Mouse (Mus musculus) ovary, postnatal 36 days (tissue): Measurements from ENCODE around the gene Klkb1.
"Not testable (repeated sequence)": the region's sequence is repeated elsewhere in the genome, so short reads cannot be mapped to it uniquely, and the experiment has no call there.

Experiments
- DNase-seq: peaks from one replicate; pipeline ENCODE4 v3.0.0; 2022; ENCODE audit warnings: low spot score, mixed read lengths

Gene Klkb1

DNA sequence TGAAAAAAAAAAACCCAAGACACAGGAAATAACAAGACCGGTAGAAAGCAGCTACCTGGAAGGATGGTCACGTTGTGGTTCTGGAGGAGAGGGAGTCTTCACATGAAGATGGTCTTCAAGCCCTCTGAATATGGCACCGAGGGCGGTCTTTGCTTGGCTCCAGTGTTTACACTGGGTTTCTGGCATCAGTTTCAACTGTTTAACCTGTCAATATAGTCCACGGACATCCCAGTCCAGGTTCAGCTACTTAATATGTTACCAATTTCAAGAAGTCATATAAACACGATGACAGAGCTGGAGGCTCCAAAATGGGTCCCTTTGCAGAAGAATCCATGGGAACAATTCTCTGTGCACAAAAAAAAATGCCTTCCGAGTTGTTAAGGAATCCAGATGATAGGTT is at the start of gene Klkb1:
Gene Klkb1 (minus strand): TSS at position 173 of the 400 bp plus-strand sequence.
- no peak for DNase-seq

DNA sequence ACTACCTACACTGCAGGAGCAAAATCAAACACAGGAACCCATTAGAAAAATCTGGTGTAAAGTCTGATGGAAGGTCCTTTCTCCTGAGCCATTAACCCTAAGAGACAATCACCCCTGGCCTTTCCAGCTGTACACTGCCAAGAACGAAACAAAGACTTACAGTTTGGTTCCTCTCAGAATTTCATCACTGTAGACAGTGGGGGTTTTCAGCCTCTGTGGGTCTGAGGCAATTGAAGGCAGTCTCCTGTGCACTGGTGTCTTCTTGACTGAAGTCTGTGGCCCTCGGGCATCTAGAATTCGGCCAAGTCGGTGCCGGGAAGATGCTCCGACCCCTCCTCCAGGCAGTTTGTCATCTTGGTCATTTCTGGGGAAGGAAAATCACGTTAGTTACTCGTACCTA is 49.6 kb upstream of the Klkb1 start:
- no peak for DNase-seq

DNA sequence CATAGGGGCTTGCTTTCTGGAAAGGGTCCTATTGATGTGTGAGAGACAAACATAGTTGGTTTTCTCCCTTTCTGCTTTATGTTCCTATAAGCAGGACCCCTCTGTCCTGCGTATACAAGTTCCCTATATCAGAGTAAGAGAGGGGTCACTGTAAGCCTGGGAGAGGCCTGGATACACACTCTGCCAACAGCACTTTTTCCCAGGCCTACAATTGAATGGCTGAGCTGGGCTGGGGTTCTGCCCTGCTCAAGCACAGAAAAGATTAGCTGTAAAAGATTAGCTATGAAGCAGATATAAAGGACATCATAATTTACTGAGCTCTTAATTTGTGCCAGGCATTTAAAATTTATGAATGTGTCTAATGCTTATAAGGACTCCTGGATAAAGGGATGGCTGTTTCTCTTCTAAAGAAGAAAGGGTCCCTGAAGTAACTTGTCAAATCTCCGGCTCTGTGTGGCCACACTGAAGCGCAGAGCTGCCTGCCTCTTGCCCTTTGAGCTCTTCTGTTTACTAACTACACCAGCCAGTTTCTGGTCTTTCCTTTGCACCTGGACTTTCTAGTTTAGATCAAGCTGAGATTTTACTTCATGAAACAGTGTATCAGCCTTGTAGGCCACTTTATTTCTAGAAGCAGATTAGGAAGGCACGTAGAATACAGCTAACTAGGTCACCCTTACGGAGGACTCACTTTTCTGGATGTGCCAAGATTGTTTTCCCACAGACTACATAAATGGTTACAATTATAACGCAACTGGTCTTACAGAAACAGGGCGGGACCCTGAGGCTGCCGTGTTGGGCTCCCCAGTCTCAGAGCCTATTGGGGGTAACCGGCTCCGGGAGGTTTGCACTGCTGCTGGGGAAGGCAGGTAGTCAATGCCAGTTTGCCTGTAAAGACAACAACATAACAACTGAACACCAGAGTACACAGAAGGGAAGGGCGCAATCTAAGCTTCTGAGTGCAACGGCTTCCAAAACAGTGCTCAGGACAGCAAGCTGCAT is 47.3 kb upstream of the Klkb1 start:
- no peak for DNase-seq

DNA sequence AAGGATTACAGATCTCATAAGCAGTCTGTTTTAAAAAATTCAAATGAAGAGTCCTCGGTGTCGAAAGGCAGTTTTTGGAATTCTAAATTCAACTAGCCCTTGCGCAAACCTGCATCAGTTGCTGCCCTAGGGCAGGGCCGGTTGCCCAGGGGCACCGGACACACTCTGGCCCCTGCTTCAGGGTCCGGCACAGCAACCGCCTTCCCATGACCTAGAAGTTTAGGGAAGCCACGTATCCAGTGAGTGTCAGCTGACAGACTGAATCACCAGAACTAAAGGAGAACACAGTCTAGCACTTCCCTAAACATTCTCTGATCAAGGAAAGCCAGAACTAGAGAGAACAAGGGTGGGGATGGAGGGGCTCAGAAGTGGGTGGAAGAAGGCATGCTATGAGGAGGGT is 38.8 kb upstream of the Klkb1 start:
- DNase-seq, result peak; percentile 30

DNA sequence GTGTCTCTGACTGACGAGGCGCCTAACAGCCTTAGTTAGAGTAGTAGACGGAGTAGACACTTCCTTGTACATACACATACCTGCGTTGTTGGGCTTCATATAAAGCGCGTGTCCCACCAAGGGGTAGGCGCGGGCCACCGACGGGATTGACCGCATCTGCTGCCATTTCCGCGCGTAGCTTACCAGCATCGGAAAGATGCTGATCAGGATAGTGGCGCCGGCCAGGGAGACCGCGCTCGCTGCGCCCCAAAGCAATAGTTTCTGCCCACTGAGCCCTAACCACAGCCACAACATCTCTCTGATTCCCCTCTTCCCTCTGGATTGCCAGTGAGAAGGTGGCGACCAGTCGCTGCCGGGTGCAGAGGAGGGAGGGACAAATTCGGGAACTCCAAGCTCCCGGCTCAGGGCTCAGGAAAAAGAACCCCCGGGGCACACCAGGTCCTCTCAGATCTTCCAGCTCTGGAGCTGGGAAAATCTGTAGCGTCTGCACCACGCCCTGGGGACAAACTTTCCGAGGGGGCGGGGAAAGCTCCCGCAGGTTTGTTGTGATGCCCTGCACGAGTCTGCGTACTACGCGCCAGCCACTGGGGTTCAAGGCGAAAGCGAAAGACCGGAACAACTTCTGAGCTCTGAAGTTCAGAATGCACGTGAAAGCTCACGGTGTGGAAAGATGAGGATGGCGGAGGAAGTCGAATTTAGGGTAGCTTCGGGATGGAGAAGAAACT is 38.2 kb upstream of the Klkb1 start, which contains the start of gene Cyp4v3:
Gene Cyp4v3 (minus strand): TSS at position 532 of the 725 bp plus-strand sequence.
- peak; percentile 70 for DNase-seq

DNA sequence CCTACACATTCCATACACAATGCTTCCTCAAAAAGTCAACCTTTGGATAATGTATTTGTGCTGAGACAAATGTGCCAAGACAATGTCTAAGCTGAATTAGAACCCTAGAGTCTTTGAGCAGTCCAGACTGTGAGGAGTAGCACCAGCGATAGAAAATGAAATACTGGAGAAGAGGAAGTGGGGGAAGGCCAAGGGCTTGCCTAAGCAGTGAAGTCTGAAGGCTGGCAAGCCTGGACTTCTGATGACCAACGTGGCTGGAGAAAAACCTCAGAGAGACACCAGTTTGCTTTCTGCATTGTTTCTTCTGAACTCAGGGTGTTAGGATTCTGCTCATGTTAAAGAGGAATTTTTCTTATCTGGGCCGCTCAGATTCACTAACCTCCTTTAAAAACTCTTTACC is 36.2 kb upstream of the Klkb1 start:
- DNase-seq, result no peak

DNA sequence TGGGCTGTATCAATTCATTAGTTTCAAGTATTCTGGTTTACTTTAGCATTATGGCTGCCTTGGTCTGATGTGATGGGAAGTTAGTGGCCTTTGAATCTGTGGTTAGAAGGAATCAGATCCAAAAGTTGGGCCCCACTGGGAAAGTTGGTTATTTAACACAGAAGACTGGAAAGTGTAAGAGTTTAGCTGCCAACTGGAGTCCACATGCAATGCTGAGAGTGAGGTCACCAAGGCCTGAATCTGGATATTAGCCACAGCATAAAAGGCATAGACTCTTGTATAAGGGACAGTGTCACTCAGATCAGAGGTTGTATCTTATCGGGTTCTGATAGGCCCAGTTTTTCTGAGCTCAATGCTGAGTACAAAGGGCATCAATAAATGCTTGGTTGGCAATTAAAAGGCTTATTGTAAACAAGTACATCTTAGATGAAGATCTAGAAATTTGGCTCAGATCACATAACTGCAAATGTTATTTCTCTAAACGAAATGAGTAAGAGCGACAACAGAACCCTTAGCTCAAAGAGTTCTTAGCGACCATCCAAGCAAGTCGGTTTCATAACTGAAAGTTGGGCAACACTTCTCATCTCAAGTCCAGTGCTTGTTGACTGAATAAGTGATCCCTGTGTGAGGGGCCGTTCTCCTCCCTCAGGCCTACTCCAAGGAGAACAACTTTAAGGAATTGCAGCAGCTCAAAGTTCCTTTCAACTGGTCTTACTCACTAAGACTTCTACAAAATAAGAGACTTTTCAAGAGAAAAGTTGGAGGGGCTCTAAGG is 34.7 kb upstream of the Klkb1 start:
- no peak for DNase-seq

DNA sequence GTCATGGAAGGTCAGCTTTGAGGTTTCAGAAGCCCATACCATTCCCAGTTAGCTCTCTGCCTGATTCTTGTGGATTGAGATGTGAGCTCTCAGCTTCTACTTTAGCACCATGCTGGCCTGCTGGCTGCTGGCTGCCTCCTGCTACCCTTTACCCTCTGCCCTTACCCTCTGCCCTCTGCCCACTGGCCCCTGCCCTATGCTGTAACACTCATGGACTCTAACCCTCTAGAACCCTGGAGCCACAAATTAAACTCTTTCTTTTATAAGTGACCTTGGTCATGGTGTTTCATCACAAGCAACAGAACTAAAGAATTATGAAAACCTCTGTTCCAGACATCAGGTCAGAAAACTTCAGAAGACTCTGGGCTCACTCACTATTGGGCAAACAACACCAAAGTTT is 32.4 kb upstream of the Klkb1 start:
- DNase-seq, result not testable (repeated sequence)

DNA sequence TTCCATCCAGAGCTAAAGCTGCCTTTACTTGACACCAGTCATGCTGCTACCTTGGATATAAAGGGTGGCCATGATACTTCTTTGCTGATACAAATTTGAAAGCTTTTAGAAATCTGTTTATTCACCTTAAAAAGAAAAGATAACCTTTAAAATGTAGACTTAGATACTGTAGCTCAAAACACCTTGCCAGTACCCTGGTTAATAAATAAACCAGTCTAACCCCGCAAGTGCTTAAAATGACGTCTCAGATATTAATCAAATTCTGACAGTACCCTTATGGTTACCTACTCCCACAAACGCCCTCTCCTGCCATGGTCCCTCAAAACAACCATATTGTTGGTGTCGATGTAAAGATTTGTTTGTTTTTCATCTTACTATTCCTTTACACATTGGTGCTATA is 29.5 kb upstream of the Klkb1 start:
- no peak for DNase-seq

DNA sequence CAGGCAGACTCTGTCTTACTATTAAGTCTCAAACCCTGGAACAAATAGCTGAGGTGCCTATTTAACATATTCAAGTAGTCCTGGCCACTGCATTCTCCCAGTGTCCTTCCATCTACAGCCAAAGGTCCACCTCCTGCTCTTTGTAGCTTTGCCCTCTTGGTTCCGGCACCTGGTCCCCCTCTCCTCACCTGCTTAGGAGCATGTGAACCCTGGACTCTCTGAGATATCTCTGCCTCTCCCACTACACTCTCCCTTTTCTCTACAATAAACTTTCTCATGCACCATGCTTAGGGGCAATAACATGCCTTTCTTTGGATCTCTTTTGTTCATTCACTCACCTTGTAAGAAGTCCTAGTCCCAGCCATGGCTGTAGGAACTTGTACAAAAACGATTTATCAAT is 26.7 kb upstream of the Klkb1 start:
- DNase-seq, result no peak

DNA sequence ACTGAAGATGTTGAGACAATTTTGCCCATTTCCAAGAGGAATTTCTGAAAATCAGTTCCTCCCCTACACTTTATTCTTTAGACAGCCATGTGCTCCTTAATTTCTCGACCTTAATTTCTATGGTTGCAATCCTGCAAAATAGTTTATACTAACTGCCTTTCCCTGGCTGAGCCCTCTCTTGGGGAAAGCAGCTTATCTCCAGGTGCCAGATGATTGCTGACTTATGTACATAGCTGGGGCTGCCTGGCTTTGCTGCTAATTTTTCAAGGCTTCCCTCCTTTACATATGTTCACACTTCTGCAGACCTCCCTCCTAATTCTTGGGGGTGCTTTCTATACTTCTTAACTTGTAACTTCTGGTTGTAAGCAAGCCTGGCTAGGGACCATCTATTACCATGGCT is 26.3 kb upstream of the Klkb1 start:
- no peak for DNase-seq

DNA sequence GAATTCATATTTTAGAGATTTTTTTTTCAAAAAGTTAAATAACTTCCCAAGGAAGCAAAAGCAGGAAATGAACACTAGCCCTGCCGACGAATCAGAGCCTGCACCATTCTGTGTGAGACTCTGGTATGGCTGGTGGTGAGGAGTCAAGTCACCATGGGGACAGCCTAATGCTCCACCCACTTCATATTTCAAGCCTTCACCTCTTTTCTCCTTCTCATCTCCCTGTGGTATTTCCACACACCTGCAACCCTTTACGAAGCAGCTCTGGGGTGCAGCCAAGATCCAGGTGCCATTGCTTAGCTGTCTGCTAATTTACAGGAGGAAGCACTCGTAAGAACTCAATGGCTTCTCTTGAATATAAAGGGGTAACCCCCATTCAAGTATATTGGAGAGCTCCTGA is 16.3 kb upstream of the Klkb1 start:
- DNase-seq, result no peak

DNA sequence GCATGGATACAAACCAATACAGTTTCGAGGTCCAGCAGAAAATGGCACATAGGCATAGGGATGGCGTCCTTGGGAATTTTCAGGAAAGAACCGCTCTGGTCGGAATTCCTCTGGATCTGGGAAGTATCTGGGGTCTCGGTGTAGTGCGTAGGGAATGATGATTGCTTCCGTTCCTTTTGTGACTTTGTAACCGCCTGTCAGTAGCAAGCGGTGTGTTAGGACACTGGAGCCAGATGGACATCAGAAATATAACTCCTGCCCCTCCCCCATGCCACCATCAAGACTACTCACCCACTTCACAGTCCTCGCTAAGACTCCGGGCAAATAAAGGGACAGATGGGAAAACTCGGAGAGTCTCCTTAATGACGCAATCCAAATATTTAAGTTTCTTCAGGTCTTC is 13.7 kb upstream of the Klkb1 start, which contains the start of gene Gm45753:
Gene Gm45753 (minus strand): TSS at position 101 of the 400 bp plus-strand sequence.
- no peak for DNase-seq

DNA sequence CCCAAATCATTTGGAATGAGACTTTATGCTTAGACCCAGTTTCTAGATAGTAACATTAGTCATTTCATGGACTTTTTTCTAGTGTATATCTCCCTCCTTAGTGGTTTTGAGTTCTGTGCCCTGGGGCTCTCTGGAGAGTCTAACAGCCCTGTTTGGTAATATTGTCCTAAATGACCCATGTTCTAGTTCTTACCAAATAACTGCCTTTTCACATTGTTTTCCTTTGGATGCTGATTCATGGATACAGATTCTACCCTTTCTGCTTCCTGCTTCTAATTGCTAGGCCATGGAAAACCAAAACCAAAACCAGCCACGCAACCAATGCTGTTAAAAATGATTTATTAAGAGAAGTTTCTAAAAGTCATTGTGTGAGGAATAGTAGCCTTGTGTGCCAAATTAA is 10.8 kb upstream of the Klkb1 start:
- DNase-seq, result no peak

DNA sequence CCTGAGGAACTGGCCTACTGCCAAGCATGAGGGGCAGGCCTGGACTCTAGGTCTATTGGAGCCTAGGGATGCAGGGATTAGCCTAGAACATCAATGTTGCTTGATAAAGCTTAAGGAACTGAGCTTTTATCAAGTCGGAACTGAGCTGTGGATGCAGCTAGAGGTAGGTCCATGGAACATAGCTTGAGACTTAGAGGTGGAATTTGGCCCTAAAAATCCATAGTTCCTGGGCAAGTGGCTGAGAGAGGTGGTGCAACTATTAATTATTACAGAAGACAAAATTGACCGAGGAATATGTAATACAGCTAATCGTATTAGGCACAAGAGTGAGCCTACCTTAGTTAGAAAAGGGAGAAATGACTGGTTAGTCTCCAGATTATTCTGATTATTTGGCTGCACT is 9.7 kb upstream of the Klkb1 start:
- DNase-seq, result no peak

DNA sequence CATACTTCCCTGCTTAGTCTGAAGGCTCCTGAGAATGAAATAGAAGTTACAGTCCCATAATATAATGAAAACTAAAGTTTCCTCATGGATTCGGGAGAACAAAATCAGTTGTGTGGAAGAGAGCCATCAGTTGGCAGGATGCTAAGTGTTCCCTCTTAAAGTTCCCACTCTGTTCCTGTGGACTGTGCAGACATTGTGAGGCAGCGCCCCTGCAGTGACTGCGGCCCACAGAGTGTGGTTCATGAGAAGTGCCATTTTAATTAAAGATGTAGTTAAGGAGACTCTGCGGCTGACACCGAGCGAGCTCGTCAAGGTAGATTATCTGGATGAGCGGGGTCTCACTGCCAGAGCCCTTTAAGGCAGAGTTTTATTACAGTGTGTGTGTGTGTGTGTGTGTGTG is 7.7 kb upstream of the Klkb1 start:
- no peak for DNase-seq

DNA sequence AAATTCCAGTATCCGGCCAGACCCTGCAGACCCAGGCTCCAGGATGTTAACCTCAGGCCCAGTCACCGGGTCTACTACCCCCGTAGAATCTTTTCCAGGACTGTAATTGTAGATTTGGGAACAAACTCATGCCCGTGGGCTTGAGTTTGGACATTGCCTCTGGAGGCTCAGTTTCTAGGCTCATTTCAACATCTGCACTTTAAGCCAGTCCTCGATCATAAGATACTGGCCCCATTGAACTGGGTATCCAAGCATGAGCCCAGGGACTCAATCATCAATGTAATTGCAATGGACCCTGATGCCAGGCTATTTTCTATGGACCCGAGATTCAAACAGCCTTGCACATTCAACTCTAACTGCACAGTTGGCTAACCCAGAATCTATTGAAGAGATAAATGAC is 617 bp upstream of the Klkb1 start:
- DNase-seq, result no peak

DNA sequence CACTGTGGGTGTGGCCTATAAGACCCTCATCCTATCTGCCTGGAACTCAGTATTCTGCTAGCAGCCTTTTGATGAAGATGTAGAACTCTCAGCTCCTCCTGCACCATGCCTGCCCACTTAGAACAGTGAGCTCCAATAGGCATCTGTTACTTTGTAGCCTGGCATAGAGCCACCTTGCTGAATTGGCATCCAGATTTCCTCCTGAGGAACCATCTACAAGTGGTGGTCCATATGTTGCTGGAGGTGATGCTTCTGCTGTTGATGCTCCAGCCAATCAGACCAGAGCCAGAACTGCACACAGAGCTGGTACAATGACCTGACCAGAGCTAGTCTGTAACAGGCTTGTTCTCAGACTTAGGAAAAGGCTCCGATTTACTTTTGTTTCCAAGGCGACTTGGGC is 2.9 kb downstream of the Klkb1 start:
- DNase-seq, result no peak

DNA sequence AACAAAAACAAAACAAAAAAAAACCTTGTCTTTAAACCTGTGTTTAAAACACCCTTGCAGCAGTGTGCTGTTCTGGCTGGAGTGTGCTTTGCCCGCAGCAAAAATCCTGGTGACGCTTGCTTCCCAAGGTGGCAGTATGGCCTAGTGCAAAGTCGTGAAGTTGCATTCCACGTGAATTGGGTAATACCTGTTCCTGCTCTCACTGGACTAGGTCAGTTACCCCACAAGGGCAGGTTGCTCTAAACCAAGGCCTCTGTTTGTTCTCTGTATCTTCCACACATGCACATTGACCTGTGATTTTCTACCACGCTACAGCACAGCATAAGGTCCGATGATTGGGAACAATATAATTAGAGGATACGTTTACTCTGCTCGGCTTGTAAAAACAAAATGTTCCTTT is 13.0 kb downstream of the Klkb1 start:
- no peak for DNase-seq

DNA sequence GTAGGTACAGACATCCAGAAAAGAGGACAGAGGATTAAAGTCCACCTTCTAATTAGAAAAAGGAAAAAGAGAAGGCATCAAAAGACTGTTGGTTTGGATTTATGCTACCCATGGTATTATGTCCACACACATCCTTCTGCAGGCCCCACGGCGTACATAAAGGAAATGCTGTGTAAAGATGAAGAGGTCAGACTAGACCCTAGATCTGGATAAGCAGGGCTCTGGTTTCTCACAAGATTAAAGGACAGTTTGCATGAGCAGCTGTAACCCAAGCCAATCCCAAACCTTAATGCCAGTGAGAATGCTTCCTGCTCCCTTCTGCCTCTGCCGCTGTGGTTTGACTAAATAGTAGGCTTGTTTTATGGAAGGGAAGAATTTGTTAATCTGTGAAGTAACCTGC is 17.2 kb downstream of the Klkb1 start:
- no peak for DNase-seq

DNA sequence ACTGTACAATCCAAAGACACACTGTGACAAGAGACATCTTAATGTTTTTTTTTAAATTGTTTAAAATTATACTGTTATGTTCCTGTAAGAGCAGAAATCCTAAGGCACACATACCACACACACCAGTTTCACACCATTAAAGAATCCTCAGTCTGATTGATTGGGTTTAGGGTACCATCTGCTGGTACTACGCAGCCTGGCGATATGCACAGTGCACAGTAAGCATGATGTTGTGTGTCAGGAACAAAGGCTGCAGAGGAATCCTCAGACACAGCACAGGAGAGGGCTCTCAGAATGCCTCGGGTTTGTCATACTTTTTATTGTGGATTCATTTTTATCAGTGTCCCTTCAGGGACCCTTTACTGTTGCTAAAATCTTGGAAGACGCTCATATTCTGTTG is 20.3 kb downstream of the Klkb1 start:
- DNase-seq, result no peak

DNA sequence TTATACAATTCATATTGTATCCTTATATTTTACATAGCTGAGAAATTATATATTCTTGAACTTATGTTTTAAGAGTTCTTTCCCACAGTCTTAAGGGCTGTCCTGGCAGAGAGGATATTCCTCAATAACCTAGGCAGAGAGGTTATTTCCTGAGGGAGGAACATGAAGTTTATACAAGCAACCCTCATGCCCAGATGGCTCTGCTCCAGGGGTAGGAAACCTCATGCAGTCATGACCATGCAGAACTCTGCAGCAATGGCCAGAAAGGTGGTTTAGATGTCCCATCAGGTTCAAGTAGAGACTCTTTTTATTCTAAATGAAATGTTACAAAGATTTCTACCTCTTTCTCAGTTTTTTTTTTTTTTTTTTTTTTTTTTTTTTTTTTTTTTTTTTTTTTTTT is 25.6 kb downstream of the Klkb1 start:
- DNase-seq, result no peak
